Mouse (Mus musculus) inflammation-experienced regulatory T-cells, adult 6 months (primary cell): ENCODE results near the gene Gpat3. TPM values are rescaled to one million over a fixed set of nuclear protein-coding genes. Genes with fewer than 3 reads are reported as not detected.

Source experiments
- ATAC-seq: one replicate; pipeline ENCODE4 v1.8.0; 2017
- polyA plus RNA-seq, 3 experiments: library from polyadenylated mRNA; unstranded; fragments of 100-300 nt; shearing (Covaris generic); gene quantifications; one replicate each; pipeline ENCODE4 v1.2.1; 2017

The Gpat3 gene
- polyA plus RNA-seq, 3 experiments from 2014 or later: 0.74 to 2.4 (median 2.3) TPM

DNA sequence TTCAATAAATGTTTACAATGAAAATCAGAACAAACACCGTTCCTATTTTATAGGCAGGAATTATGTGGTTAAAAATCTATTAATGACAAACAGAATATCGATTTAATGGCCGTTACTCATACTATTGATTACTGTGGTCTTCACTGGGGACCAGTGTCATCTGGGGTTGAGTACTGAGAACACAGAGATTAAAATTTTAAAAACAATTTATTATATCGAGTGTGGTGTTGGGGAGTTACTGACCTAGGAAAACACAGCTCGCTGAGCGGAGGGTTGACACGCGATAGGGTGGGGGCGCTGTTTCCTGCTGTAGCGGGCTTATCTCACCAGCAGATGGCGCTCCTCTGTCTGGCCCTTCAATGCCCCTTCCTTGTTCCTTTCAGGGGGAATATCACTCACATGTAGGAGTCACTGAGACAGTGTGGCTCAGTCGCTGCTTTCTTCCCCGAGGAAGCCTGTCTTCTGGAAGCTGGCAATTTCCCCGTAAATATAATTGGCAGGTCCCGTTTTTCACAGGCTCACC lies 71.8 kb downstream of the Gpat3 start:
- peak; percentile 33 for ATAC-seq

DNA sequence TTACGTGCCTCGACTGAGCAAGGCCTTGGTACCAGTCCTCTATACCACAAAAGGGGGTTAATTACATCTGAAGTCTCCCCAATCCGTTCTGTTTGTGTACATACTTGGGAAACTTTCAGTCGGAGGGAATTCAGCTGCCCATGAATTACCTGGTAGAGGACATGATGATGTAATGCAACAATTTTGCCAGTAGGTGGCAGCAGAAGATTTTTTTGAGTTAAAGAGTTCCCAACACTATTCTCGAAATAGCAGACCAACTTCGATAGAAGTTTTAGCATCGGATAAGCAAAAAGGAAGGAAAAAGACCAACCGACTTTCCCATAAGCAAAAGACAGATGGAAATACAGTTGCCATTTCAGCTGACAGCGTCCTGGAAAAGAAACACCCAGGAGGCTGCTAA lies 73.6 kb downstream of the Gpat3 start:
- peak; percentile 35 for ATAC-seq

DNA sequence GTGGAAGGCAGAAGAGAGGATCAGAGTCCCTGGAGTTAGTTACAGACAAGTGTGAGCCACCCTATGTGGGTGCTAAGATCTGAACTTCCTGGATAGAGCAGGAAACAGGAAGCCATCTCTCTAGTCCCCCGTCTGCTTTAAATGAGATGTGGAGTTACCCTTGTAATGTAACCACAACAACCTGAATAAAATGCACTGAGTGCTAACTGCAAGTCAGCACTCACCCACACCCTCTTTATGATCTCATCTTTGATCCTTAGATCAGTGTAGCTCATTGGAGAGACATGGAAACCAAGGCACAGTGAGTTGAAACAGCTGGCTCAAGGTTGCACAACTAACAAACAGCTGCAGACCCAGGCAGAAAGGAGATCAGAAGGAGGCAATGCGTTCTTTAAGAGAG lies 84.2 kb downstream of the Gpat3 start:
- ATAC-seq: peak; percentile 90

DNA sequence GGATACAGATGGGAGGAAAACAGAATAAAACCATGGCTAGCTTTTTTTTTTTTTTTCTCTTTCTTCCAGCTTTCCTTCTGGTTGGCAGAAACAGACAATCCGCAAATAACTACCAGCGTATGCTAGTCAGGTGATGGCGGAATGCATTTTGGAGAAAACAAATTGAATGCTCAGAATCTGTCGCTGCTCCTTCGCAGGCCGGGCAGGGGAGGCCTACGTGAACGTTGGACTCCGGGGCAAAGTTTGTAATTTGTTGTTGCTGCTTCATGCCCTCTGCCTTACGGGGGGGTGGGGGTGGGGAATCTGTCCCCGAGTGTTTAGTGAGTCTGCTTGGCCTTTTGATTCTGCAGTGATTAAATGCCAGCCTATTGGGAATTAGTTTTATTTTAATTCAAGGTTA lies 98.2 kb downstream of the Gpat3 start:
- no peak for ATAC-seq

DNA sequence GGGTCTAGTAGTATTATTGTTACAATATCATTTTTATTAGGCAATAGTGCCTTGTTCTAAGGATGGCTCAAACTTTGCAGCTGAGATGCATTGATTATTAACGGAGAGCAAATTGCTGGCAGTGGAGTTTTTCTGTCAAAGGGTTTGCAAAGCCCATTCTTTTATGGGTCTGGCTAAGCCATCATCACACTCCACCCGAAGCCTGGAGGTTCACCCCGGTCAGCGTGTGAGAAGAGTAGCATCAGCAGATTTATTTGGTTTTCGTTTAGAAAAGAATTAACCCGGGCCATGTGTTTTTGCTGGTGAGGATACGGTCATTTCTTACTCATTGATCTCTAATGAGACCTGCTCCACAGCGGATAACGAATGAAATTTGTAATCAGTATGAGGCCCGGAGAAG lies 99.8 kb downstream of the Gpat3 start:
- no peak for ATAC-seq

Other genes starting within 250 kb of the Gpat3 start
- 10 to 100 TPM in 2 of 3 experiments, 1 to 10 TPM in 1; 6.8 to 11.9 (median 11.6) TPM for gene Coq2, start 170.6 kb upstream of the Gpat3 start, polyA plus RNA-seq
- gene Hpse, start 126.0 kb upstream of the Gpat3 start, polyA plus RNA-seq: 1 to 10 TPM in 1 of 3 experiments, under 1 TPM in 2; 0.69 to 1.3 (median 0.91) TPM
- gene Helq, start 47.1 kb upstream of the Gpat3 start, polyA plus RNA-seq: 10 to 100 TPM; 11.7 to 17.9 (median 17.4) TPM
- 100 to 1,000 TPM; 152 to 208 (median 162) TPM for gene Mrps18c, start 47.1 kb upstream of the Gpat3 start, polyA plus RNA-seq
- gene Abraxas1, start 24.7 kb upstream of the Gpat3 start, polyA plus RNA-seq: 10 to 100 TPM; 16.4 to 30.6 (median 28.2) TPM